Mouse (Mus musculus): ENCODE measurements around the gene Lgalsl.

GRCm38 (mm10) chr11:20872911-20873310 lies 42.1 kb upstream of the Lgalsl start:
- TF ChIP-seq CTCF (conservative IDR thresholded peaks at IDR 0.05; ENCODE audit: low read length) = no peak
- no peak for TF ChIP-seq POU5F1 (IDR thresholded peaks at IDR 0.05; ENCODE audit: borderline replicate concordance, low read length)
